Mouse (Mus musculus) retina, postnatal 1 day (tissue): ENCODE measurements around the gene Ttll6.
"Not testable (repeated sequence)": the region's sequence is repeated elsewhere in the genome, so short reads cannot be mapped to it uniquely, and the experiment has no call there.

Source experiments
- DNase-seq: peaks from one replicate; pipeline ENCODE4 v3.0.0-alpha.2; 2012

Ttll6 gene

GRCm38 (mm10) chr11:96133239-96133865 is at the start of gene Ttll6:
Gene Ttll6 (plus strand): TSS chr11:96133786.
- peak; percentile 70 for DNase-seq

GRCm38 (mm10) chr11:96087981-96088380 is 45.6 kb upstream of the Ttll6 start:
- DNase-seq: no peak

GRCm38 (mm10) chr11:96091073-96091472 is 42.5 kb upstream of the Ttll6 start:
- DNase-seq: peak; percentile 59

GRCm38 (mm10) chr11:96092674-96093291 is 40.8 kb upstream of the Ttll6 start:
- no peak for DNase-seq

- peak; percentile 70 for DNase-seq
These were observed 40.2 kb upstream of the Ttll6 start for GRCm38 (mm10) chr11:96093361-96093760.

GRCm38 (mm10) chr11:96108376-96108775 is 25.2 kb upstream of the Ttll6 start:
- no peak for DNase-seq

GRCm38 (mm10) chr11:96110950-96111349 is 22.6 kb upstream of the Ttll6 start:
- not testable (repeated sequence) for DNase-seq

GRCm38 (mm10) chr11:96111751-96112150 is 21.8 kb upstream of the Ttll6 start, which contains the start of gene Calcoco2:
Gene Calcoco2 (minus strand): TSS chr11:96111964.
- no peak for DNase-seq

- no peak for DNase-seq
These were observed 19.5 kb upstream of the Ttll6 start for GRCm38 (mm10) chr11:96114077-96114476.

- DNase-seq: no peak
These were observed 18.2 kb upstream of the Ttll6 start for GRCm38 (mm10) chr11:96115416-96115815.

GRCm38 (mm10) chr11:96116116-96116515 is 17.5 kb upstream of the Ttll6 start:
- no peak for DNase-seq

GRCm38 (mm10) chr11:96116925-96117324 is 16.7 kb upstream of the Ttll6 start:
- DNase-seq: not testable (repeated sequence)

- no peak for DNase-seq
These were observed 14.2 kb upstream of the Ttll6 start for GRCm38 (mm10) chr11:96119401-96119800.

GRCm38 (mm10) chr11:96122806-96123205 is 10.8 kb upstream of the Ttll6 start:
- DNase-seq: not testable (repeated sequence)

- peak; percentile 72 for DNase-seq
These were observed 9.3 kb upstream of the Ttll6 start for GRCm38 (mm10) chr11:96124052-96124914.

GRCm38 (mm10) chr11:96130606-96131005 is 3.0 kb upstream of the Ttll6 start:
- no peak for DNase-seq

GRCm38 (mm10) chr11:96135847-96136246 is 2.3 kb downstream of the Ttll6 start:
- DNase-seq: no peak

- DNase-seq: no peak
These were observed 7.2 kb downstream of the Ttll6 start for GRCm38 (mm10) chr11:96140726-96141175.

- no peak for DNase-seq
These were observed 10.2 kb downstream of the Ttll6 start for GRCm38 (mm10) chr11:96143766-96144165.

- DNase-seq: peak; percentile 84
These were observed 12.2 kb downstream of the Ttll6 start for GRCm38 (mm10) chr11:96145622-96146270.

GRCm38 (mm10) chr11:96147471-96147870 is 13.9 kb downstream of the Ttll6 start:
- DNase-seq: no peak

- no peak for DNase-seq
These were observed 31.2 kb downstream of the Ttll6 start for GRCm38 (mm10) chr11:96164769-96165168.

- DNase-seq: no peak
These were observed 34.5 kb downstream of the Ttll6 start for GRCm38 (mm10) chr11:96168125-96168524.
